Mouse (Mus musculus) T-helper 2 cell (primary cell): ENCODE data around the gene Tprkb.
"Not testable (repeated sequence)": the region's sequence is repeated elsewhere in the genome, so short reads cannot be mapped to it uniquely, and the experiment has no call there.

ENCODE experiments used
- in situ Hi-C: fragments of 300-600 bp; cut with MboI, MseI; formaldehyde crosslinking; loops from one replicate; pipeline ENCODE4 v1.15.1; 2025; ENCODE audit warnings: high pct_unique_total_duplicates

The Tprkb gene

GRCm38 (mm10) chr6:85915539-85916513 lies 4.2 kb downstream of the Tprkb start, which contains the start of gene Nat8f1:
Gene Nat8f1, minus strand, starts transcription at chr6:85915687.
- in situ Hi-C loops = loop anchor here (10.0 kb wide), 1 partner anchor 481 kb away; the partner anchor contains the start of gene Smyd5

GRCm38 (mm10) chr6:85916596-85916995 lies 4.9 kb downstream of the Tprkb start:
- in situ Hi-C loops = loop anchor here (10.0 kb wide), 1 partner anchor 482 kb away; the partner anchor contains the start of gene Smyd5

- in situ Hi-C loops = loop anchor here (10.0 kb wide), 1 partner anchor 484 kb away; the partner anchor contains the start of gene Smyd5
These were observed 6.7 kb downstream of the Tprkb start for GRCm38 (mm10) chr6:85918341-85918740.

- in situ Hi-C loops = loop anchor here (10.0 kb wide), 1 partner anchor 485 kb away; the partner anchor contains the start of gene Smyd5
These were observed 7.7 kb downstream of the Tprkb start for GRCm38 (mm10) chr6:85919401-85919800.

GRCm38 (mm10) chr6:85923643-85924042 lies 12.0 kb downstream of the Tprkb start:
- in situ Hi-C loops = no loop called here

- in situ Hi-C loops = no loop called here
These were observed 15.0 kb downstream of the Tprkb start for GRCm38 (mm10) chr6:85926709-85927108.

GRCm38 (mm10) chr6:85927476-85928464 lies 16.1 kb downstream of the Tprkb start:
- in situ Hi-C loops = no loop called here

- in situ Hi-C loops = no loop called here
These were observed 17.6 kb downstream of the Tprkb start for GRCm38 (mm10) chr6:85929312-85929711.

GRCm38 (mm10) chr6:85934047-85934446 lies 22.4 kb downstream of the Tprkb start:
- in situ Hi-C loops = no loop called here

GRCm38 (mm10) chr6:85935646-85936045 lies 24.0 kb downstream of the Tprkb start:
- in situ Hi-C loops = loop anchor here (5.0 kb wide), 1 partner anchor 67 kb away; no protein-coding TSS in a partner anchor

- in situ Hi-C loops = loop anchor here (5.0 kb wide), 1 partner anchor 66 kb away; no protein-coding TSS in a partner anchor
These were observed 25.1 kb downstream of the Tprkb start for GRCm38 (mm10) chr6:85936508-85937465.

- in situ Hi-C loops = loop anchor here (5.0 kb wide), 1 partner anchor 64 kb away; no protein-coding TSS in a partner anchor
These were observed 27.0 kb downstream of the Tprkb start for GRCm38 (mm10) chr6:85938701-85939100.

- in situ Hi-C loops = no loop called here
These were observed 30.8 kb downstream of the Tprkb start for GRCm38 (mm10) chr6:85942469-85942868.

- in situ Hi-C loops = no loop called here
These were observed 36.9 kb downstream of the Tprkb start for GRCm38 (mm10) chr6:85948549-85948948.

GRCm38 (mm10) chr6:85957581-85957980 lies 45.9 kb downstream of the Tprkb start:
- in situ Hi-C loops = no loop called here

GRCm38 (mm10) chr6:85961101-85962091 lies 49.7 kb downstream of the Tprkb start, which contains the start of gene Dusp11:
Gene Dusp11, minus strand, starts transcription at chr6:85961667.
- in situ Hi-C loops = no loop called here

- in situ Hi-C loops = not testable (repeated sequence)
These were observed 54.4 kb downstream of the Tprkb start for GRCm38 (mm10) chr6:85966081-85966480.

GRCm38 (mm10) chr6:85966686-85967085 lies 55.0 kb downstream of the Tprkb start:
- in situ Hi-C loops = no loop called here

- in situ Hi-C loops = no loop called here
These were observed 58.2 kb downstream of the Tprkb start for GRCm38 (mm10) chr6:85969889-85970288.
